Mouse (Mus musculus) testis, adult 2 months (tissue): ENCODE results near the gene Zbtb22. TPM values are rescaled to one million over a fixed set of nuclear protein-coding genes. Genes with fewer than 3 reads are reported as not detected.

Experiments
- H3K27ac ChIP-seq: fragments of 200-500 bp; 2 replicates; pipeline ENCODE4 v1.5.1; 2012; ENCODE audit warnings: low read depth, low read length; ENCODE audit not compliant: control insufficient read depth, insufficient read depth
- H3K27me3 ChIP-seq: fragments of 200-500 bp; 2 replicates; pipeline ENCODE4 v1.6.1; 2012; ENCODE audit warnings: mild to moderate bottlenecking, low read length, moderate library complexity; ENCODE audit not compliant: control insufficient read depth, insufficient read depth
- H3K36me3 ChIP-seq: fragments of 200-500 bp; 2 replicates; pipeline ENCODE4 v1.6.1; 2012; ENCODE audit warnings: mild to moderate bottlenecking, low read length; ENCODE audit not compliant: control insufficient read depth, insufficient read depth
- H3K4me1 ChIP-seq: fragments of 200-500 bp; 2 replicates; pipeline ENCODE4 v1.6.1; 2012; ENCODE audit warnings: low read length; ENCODE audit not compliant: control insufficient read depth, insufficient read depth
- H3K4me3 ChIP-seq: fragments of 200-500 bp; 2 replicates; pipeline ENCODE4 v1.5.1; 2012; ENCODE audit warnings: low read depth, mild to moderate bottlenecking, low read length, moderate library complexity, mixed read lengths; ENCODE audit not compliant: control insufficient read depth
- CTCF ChIP-seq: fragments of 200-500 bp; IDR thresholded peaks from 2 replicates; pipeline ENCODE4 v1.5.1; 2012; ENCODE audit warnings: low read depth, mild to moderate bottlenecking, inconsistent platforms, low read length, moderate library complexity; ENCODE audit not compliant: control insufficient read depth, insufficient read depth, insufficient replicate concordance
- POLR2A ChIP-seq: fragments of 200-500 bp; IDR thresholded peaks from 2 replicates; pipeline ENCODE4 v1.6.1; 2012; ENCODE audit warnings: low read depth, mild to moderate bottlenecking, inconsistent platforms, low read length, moderate library complexity; ENCODE audit not compliant: control insufficient read depth
- polyA plus RNA-seq: library from polyadenylated mRNA; depleted of rRNA; stranded (reverse); fragments of >200 nt; gene quantifications from 2 replicates; pipeline ENCODE4 v1.2.3, GENCODE M21; 2012

Zbtb22 gene
- polyA plus RNA-seq, 1 experiment, result 66.5 TPM

- H3K4me1 ChIP-seq, result peaks cover 43% of the 10 kb centered on the region
Measured at GRCm38 (mm10) chr17:33918293-33919203, 2.8 kb downstream of the Zbtb22 start.

GRCm38 (mm10) chr17:33919351-33920281 is 3.9 kb downstream of the Zbtb22 start:
- peaks cover 43% of the 10 kb centered on the region for H3K4me1 ChIP-seq
- TF ChIP-seq POLR2A (peak; percentile 20; the same call in 1 of the 2 replicates), CTCF (no peak)
- peaks cover 2% of the 10 kb centered on the region; the same call in 1 of the 2 replicates for H3K36me3 ChIP-seq
- H3K27ac ChIP-seq, result peak overlapping the region; percentile 88
- H3K27me3 ChIP-seq, result no peaks in the 10 kb centered on the region
- H3K4me3 ChIP-seq, result peak overlapping the region; percentile 92

More at GRCm38 (mm10) chr17:33918293-33919203, 2.8 kb downstream of the Zbtb22 start:
- peaks cover 4% of the 10 kb centered on the region; the same call in 1 of the 2 replicates for H3K36me3 ChIP-seq
- H3K27me3 ChIP-seq, result no peaks in the 10 kb centered on the region
- peak overlapping the region; percentile 63 for H3K27ac ChIP-seq
- TF ChIP-seq CTCF (no peak), POLR2A (no peak; the same call in 1 of the 2 replicates)
- H3K4me3 ChIP-seq, result peak overlapping the region; percentile 92

- no peaks in the 10 kb centered on the region for H3K36me3 ChIP-seq
- H3K27me3 ChIP-seq, result no peaks in the 10 kb centered on the region
- H3K4me1 ChIP-seq, result peaks cover 38% of the 10 kb centered on the region
- H3K27ac ChIP-seq, result peak overlapping the region; percentile 88
- TF ChIP-seq POLR2A (peak; percentile 44), CTCF (peak; percentile 85)
- peak overlapping the region; percentile 92 for H3K4me3 ChIP-seq
Measured at GRCm38 (mm10) chr17:33920282-33921097, 4.8 kb downstream of the Zbtb22 start.

GRCm38 (mm10) chr17:33921361-33921760 is 5.7 kb downstream of the Zbtb22 start:
- Histone ChIP-seq H3K4me1 (peaks cover 38% of the 10 kb centered on the region), H3K4me3 (peak overlapping the region; percentile 92), H3K27me3 (no peaks in the 10 kb centered on the region), H3K36me3 (no peaks in the 10 kb centered on the region), H3K27ac (no peak overlapping the region)
- TF ChIP-seq POLR2A (no peak), CTCF (no peak)

- Histone ChIP-seq H3K4me3 (no peak overlapping the region), H3K27ac (no peak overlapping the region), H3K27me3 (no peaks in the 10 kb centered on the region), H3K36me3 (no peaks in the 10 kb centered on the region), H3K4me1 (peaks cover 7% of the 10 kb centered on the region)
- TF ChIP-seq CTCF (peak; percentile 54; the same call in 1 of the 2 replicates), POLR2A (no peak)
Measured at GRCm38 (mm10) chr17:33924577-33925283, 9.0 kb downstream of the Zbtb22 start.

- no peaks in the 10 kb centered on the region for H3K36me3 ChIP-seq
- H3K4me1 ChIP-seq, result peaks cover 6% of the 10 kb centered on the region
- H3K27ac ChIP-seq, result no peak overlapping the region
- no peak overlapping the region for H3K4me3 ChIP-seq
- TF ChIP-seq POLR2A, result no peak
- TF ChIP-seq CTCF, result no peak
- no peaks in the 10 kb centered on the region for H3K27me3 ChIP-seq
Measured at GRCm38 (mm10) chr17:33925406-33926116, 9.9 kb downstream of the Zbtb22 start.
